In the genomic region with DNA sequence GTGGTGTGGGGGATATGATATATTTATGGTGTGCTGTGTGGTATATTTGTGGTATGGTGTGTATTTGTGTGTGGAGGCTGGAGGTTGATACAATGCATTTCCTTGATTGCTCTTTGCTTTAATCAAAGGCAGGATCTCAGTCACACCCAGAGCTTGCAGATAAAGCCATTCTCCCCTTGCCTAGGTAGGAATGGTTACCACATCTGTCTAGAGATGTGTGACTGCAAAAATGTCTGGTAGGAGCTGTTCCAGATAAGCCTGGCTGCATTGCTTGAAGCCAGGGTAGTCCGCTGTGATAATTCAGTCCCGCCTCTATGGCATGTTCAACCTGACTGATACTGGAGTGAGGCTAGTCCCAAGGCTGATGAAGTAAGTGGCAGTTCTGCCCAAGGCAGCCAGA, we compare ENCODE assay signal across 14 mouse cellular contexts. TPM values are rescaled to one million over a fixed set of nuclear protein-coding genes. Genes with fewer than 3 reads are reported as not detected.
DNase-seq lines count a peak whose midpoint lies in the region; ATAC-seq and TF ChIP-seq lines count a peak whose summit lies in the region.
"Had no signal": no experiment of that assay in that cellular context is flagged by ENCODE, and none has a peak within 500 bp of the region (broad histone marks: within the 10 kb centered on the region; RNA-seq: fewer than 3 reads in every experiment).

No protein-coding gene starts in this region.

- no peak overlapping the region for H3K4me3 ChIP-seq in left cerebral cortex, adult 2 months
- H3K4me3 ChIP-seq in liver, embryonic 11.5 days (ENCODE audit: low read depth, low read length) = no peak overlapping the region
- H3K4me3 ChIP-seq in midbrain, embryonic 15.5 days = no peak overlapping the region
- H3K4me3 ChIP-seq in limb, embryonic 10.5 days = no peak overlapping the region
- no peak overlapping the region for H3K4me3 ChIP-seq in gastrocnemius, adult 2 months
- H3K4me3 ChIP-seq: neural tube, embryonic 12.5 days had no signal

- intact Hi-C loops in left cerebral cortex, adult 2 months (cut with DNase I) = no loop called here
- intact Hi-C loops in left cerebral cortex, postnatal 25 days (cut with DNase I) = no loop called here
- intact Hi-C loops in gastrocnemius, adult 2 months (cut with DNase I) = no loop called here

- no peak for TF ChIP-seq CTCF in left cerebral cortex, adult 2 months (IDR thresholded peaks at IDR 0.05)
- TF ChIP-seq CTCF in gastrocnemius, adult 2 months (IDR thresholded peaks at IDR 0.05) = no peak

- H3K9ac ChIP-seq in liver, embryonic 11.5 days (ENCODE audit: low read depth, low read length) = no peak overlapping the region
- H3K9ac ChIP-seq in midbrain, embryonic 15.5 days = no peak overlapping the region
- H3K9ac ChIP-seq: neural tube, embryonic 12.5 days had no signal

- no peak for DNase-seq in left cerebral cortex, adult 2 months (ENCODE audit: extremely low spot score in 1 of 2, low spot score in 2 of 2)
- no peak for DNase-seq in left cerebral cortex, postnatal 25 days (ENCODE audit: low spot score in 2 of 2)
- DNase-seq in liver, embryonic 11.5 days (ENCODE audit: low spot score) = no peak
- DNase-seq in limb, embryonic 10.5 days (ENCODE audit: low spot score) = no peak
- no peak for DNase-seq in gastrocnemius, adult 2 months
- no peak for DNase-seq in left cerebral cortex, adult 9 months (ENCODE audit: low spot score in 2 of 2)
- DNase-seq: cerebellum, adult 18-20 months; heart, postnatal 14 days; kidney, adult 8-10 months; lung, postnatal 4 days had no signal

- H3K9me3 ChIP-seq in liver, embryonic 11.5 days (ENCODE audit: control insufficient read depth, low read length) = no peaks in the 10 kb centered on the region
- no peaks in the 10 kb centered on the region for H3K9me3 ChIP-seq in midbrain, embryonic 15.5 days
- no peaks in the 10 kb centered on the region for H3K9me3 ChIP-seq in limb, embryonic 10.5 days (replicated peaks)
- H3K9me3 ChIP-seq: neural tube, embryonic 12.5 days had no signal

- H3K4me1 ChIP-seq in liver, embryonic 11.5 days (replicated peaks; ENCODE audit: control insufficient read depth, insufficient read depth, low read length) = peaks cover 22% of the 10 kb centered on the region
- peaks cover 16% of the 10 kb centered on the region for H3K4me1 ChIP-seq in midbrain, embryonic 15.5 days
- no peaks in the 10 kb centered on the region for H3K4me1 ChIP-seq in limb, embryonic 10.5 days

- no peak overlapping the region for H3K4me2 ChIP-seq in liver, embryonic 11.5 days
- H3K4me2 ChIP-seq in midbrain, embryonic 15.5 days = no peak overlapping the region
- H3K4me2 ChIP-seq: neural tube, embryonic 12.5 days had no signal

- H3K36me3 ChIP-seq in liver, embryonic 11.5 days (ENCODE audit: control insufficient read depth, insufficient read depth, low read length) = no peaks in the 10 kb centered on the region
- H3K36me3 ChIP-seq in midbrain, embryonic 15.5 days (replicated peaks) = no peaks in the 10 kb centered on the region
- no peaks in the 10 kb centered on the region for H3K36me3 ChIP-seq in limb, embryonic 10.5 days
- H3K36me3 ChIP-seq: neural tube, embryonic 12.5 days had no signal

- peak overlapping the region; percentile 58 for H3K27ac ChIP-seq in left cerebral cortex, adult 2 months
- no peak overlapping the region for H3K27ac ChIP-seq in liver, embryonic 11.5 days (ENCODE audit: low read depth, low read length)
- H3K27ac ChIP-seq in midbrain, embryonic 15.5 days = peak overlapping the region; percentile 14; the same call in 1 of the 2 replicates
- no peak overlapping the region for H3K27ac ChIP-seq in limb, embryonic 10.5 days
- no peak overlapping the region for H3K27ac ChIP-seq in gastrocnemius, adult 2 months
- H3K27ac ChIP-seq: neural tube, embryonic 12.5 days had no signal

- peak; percentile 77 for ATAC-seq in erythroblast, adult 5-6 weeks (replicated peaks; ENCODE audit: low FRiP score, poor library complexity, severe bottlenecking)
- peak; percentile 98 for ATAC-seq in liver, embryonic 11.5 days (replicated peaks; ENCODE audit: low FRiP score)
- no peak for ATAC-seq in midbrain, embryonic 15.5 days (replicated peaks)

- H3K27me3 ChIP-seq in liver, embryonic 11.5 days (replicated peaks; ENCODE audit: control insufficient read depth, insufficient read depth, low read length) = no peaks in the 10 kb centered on the region
- no peaks in the 10 kb centered on the region for H3K27me3 ChIP-seq in midbrain, embryonic 15.5 days (replicated peaks)
- no peaks in the 10 kb centered on the region for H3K27me3 ChIP-seq in limb, embryonic 10.5 days (ENCODE audit: low read depth, poor library complexity, severe bottlenecking)
- H3K27me3 ChIP-seq: CH12.LX; neural tube, embryonic 12.5 days had no signal

- WGBS in liver, embryonic 11.5 days = 31% methylated on average over 2 of the region's 2 CpGs
- 54% methylated on average over 2 of the region's 2 CpGs for WGBS in midbrain, embryonic 15.5 days
- WGBS in limb, embryonic 10.5 days = 89% methylated on average over 2 of the region's 2 CpGs

RNA-seq across cellular contexts. Expression of a gene that starts 19.9 kb away (rescaled TPM):
- 100 to 1,000 TPM; 221 to 237 TPM for total RNA-seq in left cerebral cortex, adult 2 months (2021)
- total RNA-seq in left cerebral cortex, postnatal 25 days (2021) = 100 to 1,000 TPM; 234 to 252 TPM
- total RNA-seq in erythroblast, adult 5-6 weeks (2015; ENCODE audit: low replicate concordance) = 29.9 and 39.8 TPM in 2 replicates
- total RNA-seq in erythroblast, adult 5-6 weeks (2017; ENCODE audit: low replicate concordance) = 42.1 and 53.9 TPM in 2 replicates
- 66.2 and 69.7 TPM in 2 replicates for polyA plus RNA-seq in liver, embryonic 11.5 days (2014; fragmentation: Nextera tagmentation; extraction: Ambion mirVana)
- 136 and 142 TPM in 2 replicates for polyA plus RNA-seq in midbrain, embryonic 15.5 days (2015; fragmentation: Nextera tagmentation; extraction: Ambion mirVana)
- polyA plus RNA-seq in limb, embryonic 10.5 days (2016; fragmentation: Nextera tagmentation; extraction: Ambion mirVana) = 73.2 and 85.5 TPM in 2 replicates
- 10 to 100 TPM; 16.0 to 23.3 TPM for total RNA-seq in gastrocnemius, adult 2 months (2021)

RNA-seq across cellular contexts. Expression of a gene that starts 45.4 kb away (rescaled TPM):
- 10 to 100 TPM; 23.1 to 27.9 TPM for total RNA-seq in left cerebral cortex, adult 2 months (2021)
- total RNA-seq in left cerebral cortex, postnatal 25 days (2021) = 10 to 100 TPM; 20.2 to 23.1 TPM
- 2.1 and 6.0 TPM in 2 replicates for total RNA-seq in erythroblast, adult 5-6 weeks (2015; ENCODE audit: low replicate concordance)
- 1.7 and 2.8 TPM in 2 replicates for total RNA-seq in erythroblast, adult 5-6 weeks (2017; ENCODE audit: low replicate concordance)
- 7.6 and 7.8 TPM in 2 replicates for polyA plus RNA-seq in liver, embryonic 11.5 days (2014; fragmentation: Nextera tagmentation; extraction: Ambion mirVana)
- polyA plus RNA-seq in midbrain, embryonic 15.5 days (2015; fragmentation: Nextera tagmentation; extraction: Ambion mirVana) = 13.4 and 16.1 TPM in 2 replicates
- polyA plus RNA-seq in limb, embryonic 10.5 days (2016; fragmentation: Nextera tagmentation; extraction: Ambion mirVana) = 13.4 and 13.9 TPM in 2 replicates
- 1 to 10 TPM; 4.5 to 5.0 TPM for total RNA-seq in gastrocnemius, adult 2 months (2021)

RNA-seq across cellular contexts. Expression of a gene that starts 45.8 kb away (rescaled TPM):
- 10 to 100 TPM; 78.3 to 99.1 TPM for total RNA-seq in left cerebral cortex, adult 2 months (2021)
- total RNA-seq in left cerebral cortex, postnatal 25 days (2021) = 10 to 100 TPM; 83.5 to 88.3 TPM
- total RNA-seq in erythroblast, adult 5-6 weeks (2015; ENCODE audit: low replicate concordance) = 35.1 and 78.4 TPM in 2 replicates
- total RNA-seq in erythroblast, adult 5-6 weeks (2017; ENCODE audit: low replicate concordance) = 37.1 and 47.7 TPM in 2 replicates
- 69.6 and 80.5 TPM in 2 replicates for polyA plus RNA-seq in liver, embryonic 11.5 days (2014; fragmentation: Nextera tagmentation; extraction: Ambion mirVana)
- polyA plus RNA-seq in midbrain, embryonic 15.5 days (2015; fragmentation: Nextera tagmentation; extraction: Ambion mirVana) = 108 and 111 TPM in 2 replicates
- polyA plus RNA-seq in limb, embryonic 10.5 days (2016; fragmentation: Nextera tagmentation; extraction: Ambion mirVana) = 101 and 121 TPM in 2 replicates
- total RNA-seq in gastrocnemius, adult 2 months (2021) = 10 to 100 TPM; 15.7 to 19.1 TPM

Comparison
In these comparisons a context has a peak if more than half of its experiments do, and no peak if none do; other contexts are left out.
1. H3K27ac ChIP-seq: peak in left cerebral cortex, adult 2 months (single experiment) and midbrain, embryonic 15.5 days (single experiment); none in liver, embryonic 11.5 days (single experiment), limb, embryonic 10.5 days (single experiment) and gastrocnemius, adult 2 months (single experiment).
2. RNA of a gene that starts 19.9 kb away (total RNA-seq): 234 to 252 TPM in left cerebral cortex, postnatal 25 days and 221 to 237 TPM in left cerebral cortex, adult 2 months; 29.9 to 53.9 TPM in erythroblast, adult 5-6 weeks and 16.0 to 23.3 TPM in gastrocnemius, adult 2 months; every median in the first group is over 4 times any median in the second.